Mouse (Mus musculus): ENCODE measurements around the gene Pi4k2a. TPM values are rescaled to one million over a fixed set of nuclear protein-coding genes. Genes with fewer than 3 reads are reported as not detected.

The Pi4k2a gene
- polyA plus RNA-seq, 1 experiment from 2014 or later = 37.8 TPM

Other genes starting within 250 kb of the Pi4k2a start
- gene Frat2, start 242.3 kb upstream of the Pi4k2a start, polyA plus RNA-seq (2014; fragmentation: Nextera tagmentation; extraction: Ambion mirVana) = 5.4 and 7.5 TPM in 2 replicates
- gene Rrp12, start 194.3 kb upstream of the Pi4k2a start, polyA plus RNA-seq (2014; fragmentation: Nextera tagmentation; extraction: Ambion mirVana) = 7.8 and 15.8 TPM in 2 replicates
- 604 and 682 TPM in 2 replicates for gene Pgam1, start 178.5 kb upstream of the Pi4k2a start, polyA plus RNA-seq (2014; fragmentation: Nextera tagmentation; extraction: Ambion mirVana)
- 90.8 and 99.0 TPM in 2 replicates for gene Exosc1, start 157.0 kb upstream of the Pi4k2a start, polyA plus RNA-seq (2014; fragmentation: Nextera tagmentation; extraction: Ambion mirVana)
- 60.9 and 68.9 TPM in 2 replicates for gene Zdhhc16, start 157.0 kb upstream of the Pi4k2a start, polyA plus RNA-seq (2014; fragmentation: Nextera tagmentation; extraction: Ambion mirVana)
- 33.4 and 42.3 TPM in 2 replicates for gene Mms19, start 109.3 kb upstream of the Pi4k2a start, polyA plus RNA-seq (2014; fragmentation: Nextera tagmentation; extraction: Ambion mirVana)
- gene Ubtd1, start 108.7 kb upstream of the Pi4k2a start, polyA plus RNA-seq (2014; fragmentation: Nextera tagmentation; extraction: Ambion mirVana) = 23.1 and 29.8 TPM in 2 replicates
- gene Ankrd2, start 54.5 kb upstream of the Pi4k2a start, polyA plus RNA-seq (2014; fragmentation: Nextera tagmentation; extraction: Ambion mirVana) = not detected in 2 replicates
- 7.2 and 9.8 TPM in 2 replicates for gene Hoga1, start 44.9 kb upstream of the Pi4k2a start, polyA plus RNA-seq (2014; fragmentation: Nextera tagmentation; extraction: Ambion mirVana)
- gene 4933411K16Rik, start 38.2 kb upstream of the Pi4k2a start, polyA plus RNA-seq (2014; fragmentation: Nextera tagmentation; extraction: Ambion mirVana) = 0.33 and 0.61 TPM in 2 replicates
- 27.8 and 33.6 TPM in 2 replicates for gene Morn4, start 4.1 kb upstream of the Pi4k2a start, polyA plus RNA-seq (2014; fragmentation: Nextera tagmentation; extraction: Ambion mirVana)
- 21.2 and 22.9 TPM in 2 replicates for gene Avpi1, start 38.6 kb downstream of the Pi4k2a start, polyA plus RNA-seq (2014; fragmentation: Nextera tagmentation; extraction: Ambion mirVana)
- 9.6 and 14.2 TPM in 2 replicates for gene Marveld1, start 56.9 kb downstream of the Pi4k2a start, polyA plus RNA-seq (2014; fragmentation: Nextera tagmentation; extraction: Ambion mirVana)
- gene Zfyve27, start 73.5 kb downstream of the Pi4k2a start, polyA plus RNA-seq (2014; fragmentation: Nextera tagmentation; extraction: Ambion mirVana) = 12.7 and 17.8 TPM in 2 replicates
- gene Sfrp5, start 111.8 kb downstream of the Pi4k2a start, polyA plus RNA-seq (2014; fragmentation: Nextera tagmentation; extraction: Ambion mirVana) = 0.53 and 0.91 TPM in 2 replicates
- not detected in 2 replicates for gene Golga7b, start 157.1 kb downstream of the Pi4k2a start, polyA plus RNA-seq (2014; fragmentation: Nextera tagmentation; extraction: Ambion mirVana)